ENCODE assay signal across 18 mouse cellular contexts in the genomic region with DNA sequence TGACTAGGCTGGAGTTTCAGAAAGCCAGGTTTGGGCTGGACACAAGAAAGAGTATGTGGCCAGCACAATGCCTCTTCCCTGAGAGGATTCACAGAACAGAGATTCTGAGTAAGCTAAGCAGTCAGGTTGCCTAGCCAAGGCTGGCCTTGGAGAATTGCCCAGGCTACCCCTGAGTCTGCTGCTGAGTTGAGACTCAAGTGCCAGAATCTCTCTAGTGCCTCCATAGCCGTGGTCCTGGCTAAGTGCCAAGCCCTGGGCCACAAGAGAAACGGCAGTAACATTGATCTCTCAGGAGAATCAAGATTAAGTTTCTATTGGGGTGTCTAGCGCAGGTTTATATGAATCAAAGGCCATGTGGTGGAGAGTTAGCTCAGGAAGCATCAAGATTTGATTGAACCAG.
DNase-seq lines count a peak whose midpoint lies in the region; ATAC-seq lines count a peak whose summit lies in the region.
"Had no signal": no experiment of that assay in that cellular context is flagged by ENCODE, and none has a peak within 500 bp of the region (broad histone marks: within the 10 kb centered on the region; RNA-seq: fewer than 3 reads in every experiment).

No protein-coding gene starts in this region.

- ATAC-seq in cerebellum, adult (ENCODE audit: insufficient number of reproducible peaks, low FRiP score, low TSS enrichment): no peak
- no peak for ATAC-seq in frontal cortex, adult (ENCODE audit: low TSS enrichment)
- ATAC-seq: hindbrain, embryonic 16.5 days; midbrain, embryonic 13.5 days had no signal

- peak; percentile 68 for DNase-seq in cerebellum, adult 11 months
- DNase-seq in NIH3T3 (ENCODE audit: low read depth): peak; percentile 18
- DNase-seq in cerebellum, adult 8-10 months: peak; percentile 61
- peak; percentile 81 to 88 for DNase-seq in cerebellum, postnatal 25 days
- no peak for DNase-seq in urinary bladder, postnatal 14 days (ENCODE audit: low spot score)
- no peak for DNase-seq in natural killer cell, adult 2 months (ENCODE audit: low spot score in 2 of 2)
- DNase-seq: adrenal gland, adult 8-10 months; gastrocnemius, postnatal 14 days; kidney, adult 2 months; kidney, postnatal 14 days; layer of hippocampus, adult 9-11 months; lung, postnatal 4 days; retina, postnatal 1 day; right cerebral cortex, postnatal 25 days had no signal

Comparison
In these comparisons a context has a peak if more than half of its experiments do, and no peak if none do; other contexts are left out.
1. DNase-seq: peak in cerebellum, adult 11 months (single experiment), NIH3T3 (single experiment), cerebellum, adult 8-10 months (single experiment) and cerebellum, postnatal 25 days (2 of 2); none in urinary bladder, postnatal 14 days (single experiment) and natural killer cell, adult 2 months (0 of 2).